Mouse (Mus musculus) midbrain, embryonic 15.5 days (tissue): ENCODE data around the gene Creb3. TPM values are rescaled to one million over a fixed set of nuclear protein-coding genes. Genes with fewer than 3 reads are reported as not detected.

Experiments used
- polyA plus RNA-seq: library from polyadenylated mRNA; unstranded; fragments of >200 nt; fragmentation: Nextera tagmentation; extraction: Ambion mirVana; gene quantifications from 2 replicates; pipeline ENCODE4 v1.2.1, GENCODE M21; 2015

Creb3 gene
- polyA plus RNA-seq, 1 experiment from 2014 or later, result 82.7 TPM

Other genes with a start within 250 kb of the Creb3 start
- 104 and 107 TPM in 2 replicates for gene Rusc2, start 180.4 kb upstream of the Creb3 start, polyA plus RNA-seq
- 0.52 and 1.7 TPM in 2 replicates for gene Fam166b, start 133.2 kb upstream of the Creb3 start, polyA plus RNA-seq
- gene Tesk1, start 120.4 kb upstream of the Creb3 start, polyA plus RNA-seq, result 16.7 and 17.1 TPM in 2 replicates
- 6.0 and 6.6 TPM in 2 replicates for gene Cd72, start 107.7 kb upstream of the Creb3 start, polyA plus RNA-seq
- not detected in 2 replicates for gene Sit1, start 78.6 kb upstream of the Creb3 start, polyA plus RNA-seq
- 81.4 and 82.8 TPM in 2 replicates for gene Ccdc107, start 69.4 kb upstream of the Creb3 start, polyA plus RNA-seq
- 6.2 and 7.0 TPM in 2 replicates for gene Arhgef39, start 62.6 kb upstream of the Creb3 start, polyA plus RNA-seq
- 0.32 and 0.49 TPM in 2 replicates for gene Car9, start 55.4 kb upstream of the Creb3 start, polyA plus RNA-seq
- gene Tpm2, start 38.6 kb upstream of the Creb3 start, polyA plus RNA-seq, result 9.8 and 10.7 TPM in 2 replicates
- gene Tln1, start 359 bp downstream of the Creb3 start, polyA plus RNA-seq, result 58.8 and 61.0 TPM in 2 replicates
- 24.8 and 25.7 TPM in 2 replicates for gene Rgp1, start 16.4 kb downstream of the Creb3 start, polyA plus RNA-seq
- 67.9 and 71.0 TPM in 2 replicates for gene Gba2, start 16.5 kb downstream of the Creb3 start, polyA plus RNA-seq
- 1.3 and 1.9 TPM in 2 replicates for gene Msmp, start 22.2 kb downstream of the Creb3 start, polyA plus RNA-seq
- gene Npr2, start 69.6 kb downstream of the Creb3 start, polyA plus RNA-seq, result 12.8 and 16.0 TPM in 2 replicates
- gene Spag8, start 91.3 kb downstream of the Creb3 start, polyA plus RNA-seq, result 7.7 and 8.9 TPM in 2 replicates
- 64.9 and 65.5 TPM in 2 replicates for gene Hint2, start 94.1 kb downstream of the Creb3 start, polyA plus RNA-seq
- gene Tmem8b, start 106.6 kb downstream of the Creb3 start, polyA plus RNA-seq, result 15.7 and 17.7 TPM in 2 replicates
- 1.3 and 1.6 TPM in 2 replicates for gene Fam221b, start 106.8 kb downstream of the Creb3 start, polyA plus RNA-seq
- not detected in 2 replicates for gene Olfr70, start 138.5 kb downstream of the Creb3 start, polyA plus RNA-seq
- 0.13 TPM in 1 of 2 replicates, not detected in the other for gene Olfr71, start 147.9 kb downstream of the Creb3 start, polyA plus RNA-seq
- gene Hrct1, start 164.9 kb downstream of the Creb3 start, polyA plus RNA-seq, result 0.50 and 0.61 TPM in 2 replicates
- gene Spaar, start 167.7 kb downstream of the Creb3 start, polyA plus RNA-seq, result 0.06 TPM in 1 of 2 replicates, not detected in the other
- not detected in 2 replicates for gene Olfr159, start 208.7 kb downstream of the Creb3 start, polyA plus RNA-seq